Mouse (Mus musculus) cerebellum, adult 2 months (tissue): Measurements from ENCODE around the gene Mien1.

Experiments
- CTCF ChIP-seq: fragments of 200-500 bp; IDR thresholded peaks from 2 replicates; pipeline ENCODE4 v1.5.1; 2011; ENCODE audit warnings: low read depth, mild to moderate bottlenecking, control low read depth, low read length, moderate library complexity, borderline replicate concordance; ENCODE audit not compliant: insufficient read depth
- POLR2A ChIP-seq: fragments of 200-500 bp; IDR thresholded peaks from 2 replicates; pipeline ENCODE4 v1.6.1; 2011; ENCODE audit warnings: low read length, control low read depth, borderline replicate concordance; ENCODE audit not compliant: insufficient read depth

DNA sequence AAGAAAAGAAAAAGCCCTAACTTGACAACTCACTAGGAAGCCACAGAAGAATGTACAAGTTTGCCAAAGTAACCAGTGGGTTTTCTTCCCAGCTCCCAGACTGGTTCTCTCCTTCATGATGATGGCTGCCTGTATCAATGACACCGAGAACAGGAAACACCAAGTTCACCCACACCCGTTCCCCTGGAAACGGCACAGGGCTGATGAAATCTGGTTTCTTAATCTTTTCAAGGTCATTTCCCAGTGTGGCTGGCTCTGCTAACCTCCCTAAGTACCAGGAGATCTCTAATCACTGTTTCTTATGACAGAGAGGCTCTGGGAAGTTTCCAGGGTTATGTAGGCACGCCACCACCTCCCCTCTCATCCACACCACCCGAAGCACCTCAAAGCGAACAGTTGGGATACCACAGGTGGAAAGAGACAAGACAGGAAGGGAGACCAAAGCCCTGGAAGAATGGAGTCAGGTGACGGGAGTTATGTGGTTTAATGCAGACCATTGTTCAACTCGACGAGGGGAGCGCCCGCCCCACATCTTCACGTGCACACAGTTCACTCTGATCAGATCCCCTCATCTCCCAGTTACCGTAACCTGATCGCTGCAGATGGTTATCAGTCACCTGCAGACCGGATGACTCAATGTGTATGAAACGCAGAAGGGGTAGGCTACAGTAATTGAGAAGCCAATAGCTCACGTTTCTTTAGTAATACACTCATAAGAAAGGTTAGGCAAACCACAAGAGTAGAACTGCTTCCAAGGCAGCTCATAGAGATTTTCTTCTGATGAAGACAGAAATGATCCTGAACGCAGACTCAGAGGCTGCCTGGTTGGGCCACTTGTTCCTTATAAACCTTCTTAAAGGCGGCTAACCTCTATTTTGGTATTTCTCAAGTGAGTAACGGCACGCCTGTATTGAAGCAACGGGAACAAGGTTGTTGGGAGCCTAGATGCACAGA lies 31.2 kb upstream of the Mien1 start:
- TF ChIP-seq POLR2A (no peak), CTCF (no peak)
